Comparison of ENCODE assay signal across 34 mouse cellular contexts in the genomic region with DNA sequence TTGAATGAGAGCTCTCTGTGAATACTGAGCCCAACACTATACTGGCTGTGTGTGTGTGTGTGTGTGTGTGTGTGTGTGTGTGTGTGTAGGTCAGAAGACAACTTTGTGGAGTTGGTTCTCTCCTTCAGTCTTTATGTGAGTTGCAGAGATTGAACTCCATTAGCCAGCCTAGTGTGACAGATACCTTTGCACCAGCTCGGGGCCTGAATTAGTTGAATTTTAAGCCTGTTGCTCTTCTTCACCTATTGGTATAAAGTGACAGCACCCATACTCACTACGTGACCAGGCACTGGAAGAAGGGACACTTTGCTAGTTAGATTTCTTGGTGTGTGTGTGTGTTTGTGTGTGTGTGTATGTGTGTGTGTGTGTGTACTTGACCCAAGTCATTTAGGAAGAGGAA. TPM values are rescaled to one million over a fixed set of nuclear protein-coding genes. Genes with fewer than 3 reads are reported as not detected.
"Had no signal": no experiment of that assay in that cellular context is flagged by ENCODE, and none has a peak within 500 bp of the region (broad histone marks: within the 10 kb centered on the region; RNA-seq: fewer than 3 reads in every experiment).

No protein-coding gene starts in this region.

- H3K27me3 ChIP-seq: limb, embryonic 12.5 days; limb, embryonic 13.5 days; limb, embryonic 15.5 days; liver, embryonic 12.5 days; liver, embryonic 13.5 days; liver, embryonic 15.5 days; lung, embryonic 15.5 days; megakaryocyte, embryonic 14.5 days; midbrain, embryonic 12.5 days; midbrain, embryonic 13.5 days; midbrain, embryonic 15.5 days; neural tube, embryonic 12.5 days; neural tube, embryonic 13.5 days had no signal

- H3K4me2 ChIP-seq: limb, embryonic 12.5 days; limb, embryonic 13.5 days; limb, embryonic 15.5 days; liver, embryonic 11.5 days; liver, embryonic 12.5 days; liver, embryonic 13.5 days; liver, embryonic 15.5 days; lung, embryonic 14.5 days; lung, embryonic 15.5 days; midbrain, embryonic 11.5 days; midbrain, embryonic 12.5 days; midbrain, embryonic 13.5 days; midbrain, embryonic 15.5 days; neural tube, embryonic 12.5 days; neural tube, embryonic 13.5 days had no signal

- H3K9me3 ChIP-seq: limb, embryonic 10.5 days; limb, embryonic 13.5 days; limb, embryonic 15.5 days; liver, embryonic 12.5 days; liver, embryonic 13.5 days; liver, embryonic 15.5 days; lung, embryonic 15.5 days; midbrain, embryonic 12.5 days; midbrain, embryonic 13.5 days; midbrain, embryonic 15.5 days; neural tube, embryonic 12.5 days; neural tube, embryonic 13.5 days had no signal

- H3K27ac ChIP-seq: limb, embryonic 10.5 days; limb, embryonic 12.5 days; limb, embryonic 13.5 days; limb, embryonic 15.5 days; liver, embryonic 12.5 days; liver, embryonic 13.5 days; liver, embryonic 14.5 days; liver, embryonic 15.5 days; lung, embryonic 15.5 days; macrophage; midbrain, embryonic 10.5 days; midbrain, embryonic 12.5 days; midbrain, embryonic 13.5 days; midbrain, embryonic 15.5 days; neural tube, embryonic 12.5 days; neural tube, embryonic 13.5 days had no signal

- DNase-seq: left cerebral cortex, postnatal 4 days; liver; liver, embryonic 13.5 days; liver, postnatal 0 days; lung, adult 18-20 months; lung, adult 2 months; lung, embryonic 14.5 days; lung, postnatal 10 days; lung, postnatal 14 days; lung, postnatal 36 days; lung, postnatal 4 days; midbrain, embryonic 14.5 days had no signal

- ATAC-seq: liver, embryonic 12.5 days; liver, postnatal 0 days; lung, postnatal 0 days; midbrain, embryonic 13.5 days; midbrain, embryonic 15.5 days; midbrain, embryonic 16.5 days had no signal

- H3K4me3 ChIP-seq: limb, embryonic 10.5 days; limb, embryonic 12.5 days; limb, embryonic 13.5 days; limb, embryonic 15.5 days; liver, embryonic 12.5 days; liver, embryonic 13.5 days; liver, embryonic 15.5 days; lung, embryonic 15.5 days; megakaryocyte, embryonic 14.5 days; midbrain, embryonic 10.5 days; midbrain, embryonic 12.5 days; midbrain, embryonic 13.5 days; midbrain, embryonic 15.5 days; myocyte; neural tube, embryonic 12.5 days; neural tube, embryonic 13.5 days had no signal

- H3K36me3 ChIP-seq: limb, embryonic 10.5 days; limb, embryonic 12.5 days; limb, embryonic 13.5 days; limb, embryonic 15.5 days; liver, embryonic 12.5 days; liver, embryonic 13.5 days; liver, embryonic 15.5 days; lung, embryonic 15.5 days; midbrain, embryonic 10.5 days; midbrain, embryonic 12.5 days; midbrain, embryonic 13.5 days; midbrain, embryonic 15.5 days; neural tube, embryonic 12.5 days; neural tube, embryonic 13.5 days had no signal

- H3K9ac ChIP-seq: limb, embryonic 12.5 days; limb, embryonic 13.5 days; limb, embryonic 15.5 days; liver, embryonic 12.5 days; liver, embryonic 13.5 days; liver, embryonic 14.5 days; liver, embryonic 15.5 days; liver, postnatal 0 days; lung, embryonic 14.5 days; lung, embryonic 15.5 days; midbrain, embryonic 12.5 days; midbrain, embryonic 13.5 days; midbrain, embryonic 15.5 days; neural tube, embryonic 12.5 days; neural tube, embryonic 13.5 days had no signal

- H3K4me1 ChIP-seq: limb, embryonic 10.5 days; limb, embryonic 12.5 days; limb, embryonic 13.5 days; limb, embryonic 15.5 days; liver, embryonic 12.5 days; liver, embryonic 13.5 days; liver, embryonic 15.5 days; lung, embryonic 15.5 days; midbrain, embryonic 10.5 days; midbrain, embryonic 12.5 days; midbrain, embryonic 13.5 days; midbrain, embryonic 15.5 days; neural tube, embryonic 12.5 days; neural tube, embryonic 13.5 days had no signal

RNA-seq across cellular contexts. Expression of gene Tnfsf10, which starts 56.4 kb away (rescaled TPM):
- polyA plus RNA-seq: limb, embryonic 10.5 days; midbrain, embryonic 10.5 days; midbrain, embryonic 11.5 days; midbrain, embryonic 12.5 days; myocyte; neural tube, embryonic 11.5 days; neural tube, embryonic 12.5 days; neural tube, embryonic 13.5 days had no signal
